Mouse (Mus musculus): ENCODE results near the gene Mybph.

DNA sequence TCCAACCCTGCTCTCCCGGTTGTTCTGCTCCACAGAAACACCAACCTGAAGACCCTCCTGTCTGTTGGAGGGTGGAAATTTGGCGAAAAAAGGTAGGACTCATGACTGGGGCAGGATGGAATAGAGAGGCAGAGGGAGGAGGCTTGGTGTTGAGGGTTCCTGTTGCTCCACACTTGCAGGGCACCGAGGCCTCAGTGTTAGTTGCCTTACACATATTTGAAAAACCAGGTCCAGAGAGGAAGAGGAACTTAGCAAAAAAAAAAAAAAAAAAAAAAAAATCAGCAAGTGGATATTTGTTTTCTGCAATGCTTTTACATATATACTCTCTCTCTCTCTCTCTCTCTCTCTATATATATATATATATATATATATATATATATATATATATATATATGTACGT is 9.2 kb upstream of the Mybph start:
- no peak for TF ChIP-seq CTCF (IDR thresholded peaks at IDR 0.05; ENCODE audit: insufficient read depth, low read depth, low read length)
- TF ChIP-seq POLR2A (IDR thresholded peaks at IDR 0.05; ENCODE audit: insufficient read depth, low read depth, low read length): no peak

All from olfactory bulb, adult 2 months (tissue).